Mouse (Mus musculus) stomach, embryonic 14.5 days (tissue): ENCODE measurements around the gene Cd2bp2. TPM values are rescaled to one million over a fixed set of nuclear protein-coding genes. Genes with fewer than 3 reads are reported as not detected.

Experiments used
- ATAC-seq: fragments of 200-750 bp; cut with Nextera tagmentation; 2 replicates; pipeline ENCODE4 v1.8.0; 2017; ENCODE audit warnings: low read depth, moderate TSS enrichment; ENCODE audit not compliant: insufficient number of reproducible peaks, insufficient read depth, low FRiP score
- H3K27ac ChIP-seq: fragments of 300-500 bp; sonication (generic); 2 replicates; pipeline ENCODE4 v1.5.1; 2014; ENCODE audit warnings: mild to moderate bottlenecking, low read length, moderate library complexity, mixed read lengths
- H3K27me3 ChIP-seq: fragments of 300-500 bp; sonication (generic); 2 replicates; pipeline ENCODE4 v1.6.1; 2014; ENCODE audit warnings: low read length, control low read depth, mixed read lengths; ENCODE audit not compliant: control insufficient read depth, insufficient read depth
- H3K36me3 ChIP-seq: fragments of 300-500 bp; sonication (generic); 2 replicates; pipeline ENCODE4 v1.6.1; 2014; ENCODE audit warnings: mild to moderate bottlenecking, control low read depth, low read length, moderate library complexity, mixed read lengths; ENCODE audit not compliant: control insufficient read depth, insufficient read depth
- H3K4me1 ChIP-seq: fragments of 300-500 bp; sonication (generic); 2 replicates; pipeline ENCODE4 v1.6.1; 2014; ENCODE audit warnings: low read length, control low read depth, mixed read lengths; ENCODE audit not compliant: control insufficient read depth, insufficient read depth
- H3K4me2 ChIP-seq: fragments of 300-500 bp; sonication (generic); replicated peaks from 2 replicates; pipeline ENCODE4 v1.6.1; 2014; ENCODE audit warnings: low read depth, low read length, control low read depth
- H3K4me3 ChIP-seq: fragments of 300-500 bp; sonication (generic); 2 replicates; pipeline ENCODE4 v1.5.1; 2014; ENCODE audit warnings: low read depth, low read length, control low read depth
- H3K9ac ChIP-seq: fragments of 300-500 bp; sonication (generic); replicated peaks from 2 replicates; pipeline ENCODE4 v1.6.1; 2014; ENCODE audit warnings: low read depth, mild to moderate bottlenecking, control low read depth, low read length, moderate library complexity, mixed read lengths
- H3K9me3 ChIP-seq: fragments of 300-500 bp; sonication (generic); 2 replicates; pipeline ENCODE4 v1.6.1; 2016; ENCODE audit warnings: low read depth, low read length, control low read depth; ENCODE audit not compliant: control insufficient read depth
- WGBS: fragments of 180-500 bp; shearing (Covaris S2); extraction: QIAGEN DNeasy Blood & Tissue Kit; methylation state at CpG from one replicate; pipeline ENCODE4 v1.1.7; 2014; 5-methylcytosine and 5-hydroxymethylcytosine counted together
- polyA plus RNA-seq: library from polyadenylated mRNA; unstranded; fragments of >200 nt; fragmentation: Nextera tagmentation; extraction: Ambion mirVana; gene quantifications from 2 replicates; pipeline ENCODE4 v1.2.1, GENCODE M21; 2014

Gene Cd2bp2
- polyA plus RNA-seq, 1 experiment from 2014 or later: 44.6 TPM

- ATAC-seq: no peak
- Histone ChIP-seq H3K9me3 (no peaks in the 10 kb centered on the region), H3K9ac (no peak overlapping the region), H3K4me3 (no peak overlapping the region), H3K4me2 (no peak overlapping the region), H3K36me3 (no peaks in the 10 kb centered on the region), H3K27me3 (no peaks in the 10 kb centered on the region), H3K4me1 (no peaks in the 10 kb centered on the region), H3K27ac (no peak overlapping the region)
- WGBS: 91% methylated on average over 3 of the region's 3 CpGs
Measured at GRCm38 (mm10) chr7:127223106-127223505, 27.3 kb upstream of the Cd2bp2 start.

- Histone ChIP-seq H3K36me3 (no peaks in the 10 kb centered on the region), H3K27me3 (no peaks in the 10 kb centered on the region), H3K9me3 (no peaks in the 10 kb centered on the region), H3K27ac (no peak overlapping the region), H3K4me2 (no peak overlapping the region), H3K4me1 (no peaks in the 10 kb centered on the region), H3K4me3 (no peak overlapping the region), H3K9ac (no peak overlapping the region)
- ATAC-seq: no peak
- WGBS: 79% methylated on average over 6 of the region's 6 CpGs
Measured at GRCm38 (mm10) chr7:127220440-127220839, 24.6 kb upstream of the Cd2bp2 start.

- 84% methylated on average over 4 of the region's 4 CpGs for WGBS
- Histone ChIP-seq H3K9me3 (no peaks in the 10 kb centered on the region), H3K4me2 (no peak overlapping the region), H3K27ac (no peak overlapping the region), H3K9ac (no peak overlapping the region), H3K27me3 (no peaks in the 10 kb centered on the region), H3K36me3 (no peaks in the 10 kb centered on the region), H3K4me3 (no peak overlapping the region), H3K4me1 (no peaks in the 10 kb centered on the region; the same call in 1 of the 2 replicates)
- ATAC-seq: no peak
Measured at GRCm38 (mm10) chr7:127218670-127219069, 22.8 kb upstream of the Cd2bp2 start.

GRCm38 (mm10) chr7:127217901-127218642, 22.2 kb upstream of the Cd2bp2 start:
- Histone ChIP-seq H3K9me3 (no peaks in the 10 kb centered on the region), H3K27ac (no peak overlapping the region), H3K4me1 (no peaks in the 10 kb centered on the region; the same call in 1 of the 2 replicates), H3K4me3 (no peak overlapping the region), H3K9ac (no peak overlapping the region), H3K4me2 (no peak overlapping the region), H3K36me3 (no peaks in the 10 kb centered on the region), H3K27me3 (no peaks in the 10 kb centered on the region)
- 73% methylated on average over 10 of the region's 10 CpGs for WGBS
- no peak for ATAC-seq

- no peak; the same call in 1 of the 2 replicates for ATAC-seq
- Histone ChIP-seq H3K4me3 (no peak overlapping the region), H3K9ac (no peak overlapping the region), H3K4me1 (no peaks in the 10 kb centered on the region; the same call in 1 of the 2 replicates), H3K27me3 (no peaks in the 10 kb centered on the region), H3K4me2 (no peak overlapping the region), H3K36me3 (no peaks in the 10 kb centered on the region), H3K27ac (no peak overlapping the region), H3K9me3 (no peaks in the 10 kb centered on the region)
- WGBS: 81% methylated on average over 6 of the region's 6 CpGs
Measured at GRCm38 (mm10) chr7:127217475-127217874, 21.6 kb upstream of the Cd2bp2 start.

- Histone ChIP-seq H3K4me3 (no peak overlapping the region), H3K36me3 (no peaks in the 10 kb centered on the region), H3K9me3 (no peaks in the 10 kb centered on the region), H3K27ac (no peak overlapping the region), H3K9ac (no peak overlapping the region), H3K4me1 (no peaks in the 10 kb centered on the region; the same call in 1 of the 2 replicates), H3K4me2 (no peak overlapping the region), H3K27me3 (no peaks in the 10 kb centered on the region)
- no peak for ATAC-seq
- WGBS: 89% methylated on average over 5 of the region's 5 CpGs
Measured at GRCm38 (mm10) chr7:127216307-127216706, 20.5 kb upstream of the Cd2bp2 start.

- Histone ChIP-seq H3K27me3 (no peaks in the 10 kb centered on the region), H3K9me3 (no peaks in the 10 kb centered on the region), H3K4me1 (no peaks in the 10 kb centered on the region; the same call in 1 of the 2 replicates), H3K4me2 (peak overlapping the region; percentile 41), H3K36me3 (no peaks in the 10 kb centered on the region), H3K9ac (no peak overlapping the region; the same call in 1 of the 2 replicates), H3K4me3 (peak overlapping the region; percentile 19), H3K27ac (no peak overlapping the region; the same call in 1 of the 2 replicates)
- peak; percentile 16; the same call in 1 of the 2 replicates for ATAC-seq
- WGBS: 22% methylated on average over 33 of the region's 33 CpGs
Measured at GRCm38 (mm10) chr7:127214981-127215871, 19.4 kb upstream of the Cd2bp2 start.

- no peaks in the 10 kb centered on the region for H3K9me3 ChIP-seq
- H3K4me2 ChIP-seq: peak overlapping the region; percentile 41
- H3K4me3 ChIP-seq: peak overlapping the region; percentile 19; the same call in 1 of the 2 replicates
- no peak overlapping the region; the same call in 1 of the 2 replicates for H3K9ac ChIP-seq
- no peaks in the 10 kb centered on the region for H3K27me3 ChIP-seq
- no peak for ATAC-seq
- H3K36me3 ChIP-seq: no peaks in the 10 kb centered on the region
- no peaks in the 10 kb centered on the region; the same call in 1 of the 2 replicates for H3K4me1 ChIP-seq
- WGBS: 34% methylated on average over 21 of the region's 21 CpGs
- no peak overlapping the region; the same call in 1 of the 2 replicates for H3K27ac ChIP-seq
Measured at GRCm38 (mm10) chr7:127214521-127214920, 18.7 kb upstream of the Cd2bp2 start.
